Mouse (Mus musculus): ENCODE results near the gene Cyp39a1. TPM values are rescaled to one million over a fixed set of nuclear protein-coding genes. Genes with fewer than 3 reads are reported as not detected.

Cyp39a1 gene
- polyA plus RNA-seq, 1 experiment, result not detected

GRCm38 (mm10) chr17:43794731-43795280 is 127.6 kb downstream of the Cyp39a1 start:
- no peak for TF ChIP-seq GATA1 (IDR thresholded peaks at IDR 0.05; ENCODE audit: low read length)

Other genes starting within 250 kb of the Cyp39a1 start
- gene Mep1a, start 164.6 kb upstream of the Cyp39a1 start, polyA plus RNA-seq (2012), result not detected in 2 replicates
- not detected in 2 replicates for gene Ankrd66, start 123.8 kb upstream of the Cyp39a1 start, polyA plus RNA-seq (2012)
- not detected in 2 replicates for gene Pla2g7, start 99.3 kb upstream of the Cyp39a1 start, polyA plus RNA-seq (2012)
- not detected in 2 replicates for gene Tdrd6, start 37.1 kb upstream of the Cyp39a1 start, polyA plus RNA-seq (2012)
- not detected in 2 replicates for gene Slc25a27, start 211 bp upstream of the Cyp39a1 start, polyA plus RNA-seq (2012)
- gene Rcan2, start 133.9 kb downstream of the Cyp39a1 start, polyA plus RNA-seq (2012), result not detected in 2 replicates

Measured in G1E-ER4 (cell line).